Mouse (Mus musculus) leukemia stem cell, adult 10-12 weeks (primary cell): Measurements from ENCODE around the gene Rnd1. TPM values are rescaled to one million over a fixed set of nuclear protein-coding genes. Genes with fewer than 3 reads are reported as not detected.

Experiments
- polyA plus RNA-seq: library from polyadenylated mRNA; stranded (reverse); fragments of >175 nt; gene quantifications from 2 replicates; pipeline ENCODE4 v1.2.3, GENCODE M21; 2012; ENCODE audit warnings: low replicate concordance

The Rnd1 gene
- 0.23 and 0.60 TPM in 2 replicates for polyA plus RNA-seq

GRCm38 (mm10) chr15:98676940-98677728 is at the start of gene Rnd1:
Gene Rnd1, minus strand, starts transcription at chr15:98677461.

GRCm38 (mm10) chr15:98707766-98708372 is 30.6 kb upstream of the Rnd1 start, which contains the start of gene Ccdc65:
Gene Ccdc65, plus strand, starts transcription at chr15:98708207.

GRCm38 (mm10) chr15:98662567-98663545 is 14.4 kb downstream of the Rnd1 start, which contains the start of gene Ddx23:
Gene Ddx23, minus strand, starts transcription at chr15:98662894.

GRCm38 (mm10) chr15:98630540-98630939 is 46.7 kb downstream of the Rnd1 start, which contains the start of gene Cacnb3:
Gene Cacnb3, plus strand, starts transcription at chr15:98630840.

Other genes starting within 250 kb of the Rnd1 start
- gene Olfr282, start 246.2 kb downstream of the Rnd1 start, polyA plus RNA-seq: not detected in 2 replicates
- gene Olfr281, start 224.9 kb downstream of the Rnd1 start, polyA plus RNA-seq: not detected in 2 replicates
- gene OR5BS1P, start 207.6 kb downstream of the Rnd1 start, polyA plus RNA-seq: 0.08 TPM in 1 of 2 replicates, not detected in the other
- gene Lalba, start 194.7 kb downstream of the Rnd1 start, polyA plus RNA-seq: not detected in 2 replicates
- gene Olfr279, start 185.1 kb downstream of the Rnd1 start, polyA plus RNA-seq: 0.26 TPM in 1 of 2 replicates, not detected in the other
- 15.3 and 23.6 TPM in 2 replicates for gene Kansl2, start 143.2 kb downstream of the Rnd1 start, polyA plus RNA-seq
- 3.5 and 6.5 TPM in 2 replicates for gene Ccnt1, start 106.5 kb downstream of the Rnd1 start, polyA plus RNA-seq
- not detected in 2 replicates for gene 4930415O20Rik, start 106.5 kb downstream of the Rnd1 start, polyA plus RNA-seq
- gene Adcy6, start 67.4 kb downstream of the Rnd1 start, polyA plus RNA-seq: 28.3 and 35.6 TPM in 2 replicates
- gene Cacnb3, start 46.6 kb downstream of the Rnd1 start, polyA plus RNA-seq: 2.2 and 5.7 TPM in 2 replicates
- 83.8 and 103 TPM in 2 replicates for gene Ddx23, start 14.6 kb downstream of the Rnd1 start, polyA plus RNA-seq
- gene Ccdc65, start 30.7 kb upstream of the Rnd1 start, polyA plus RNA-seq: not detected in 2 replicates
- gene Fkbp11, start 50.7 kb upstream of the Rnd1 start, polyA plus RNA-seq: 2.6 and 5.6 TPM in 2 replicates
- gene Arf3, start 85.8 kb upstream of the Rnd1 start, polyA plus RNA-seq: 11.6 and 18.3 TPM in 2 replicates
- gene Wnt10b, start 100.7 kb upstream of the Rnd1 start, polyA plus RNA-seq: 0.13 TPM in 1 of 2 replicates, not detected in the other
- 0.28 TPM in 1 of 2 replicates, not detected in the other for gene Wnt1, start 112.4 kb upstream of the Rnd1 start, polyA plus RNA-seq
- gene Ddn, start 132.0 kb upstream of the Rnd1 start, polyA plus RNA-seq: 0.32 and 0.66 TPM in 2 replicates
- gene Prkag1, start 154.1 kb upstream of the Rnd1 start, polyA plus RNA-seq: 245 and 251 TPM in 2 replicates
- gene Kmt2d, start 193.7 kb upstream of the Rnd1 start, polyA plus RNA-seq: 81.7 and 92.9 TPM in 2 replicates
- gene Rhebl1, start 217.1 kb upstream of the Rnd1 start, polyA plus RNA-seq: 0.84 and 3.0 TPM in 2 replicates
- gene Dhh, start 221.1 kb upstream of the Rnd1 start, polyA plus RNA-seq: 0.13 TPM in 1 of 2 replicates, not detected in the other
- gene Lmbr1l, start 240.8 kb upstream of the Rnd1 start, polyA plus RNA-seq: 15.3 and 15.8 TPM in 2 replicates